Comparison of ENCODE assay signal across 40 mouse cellular contexts in genomic region chr2:180300252-180300651, GRCm38 (mm10). TPM values are rescaled to one million over a fixed set of nuclear protein-coding genes. Genes with fewer than 3 reads are reported as not detected.
DNase-seq lines count a peak whose midpoint lies in the region; ATAC-seq and TF ChIP-seq lines count a peak whose summit lies in the region.
"Had no signal": no experiment of that assay in that cellular context is flagged by ENCODE, and none has a peak within 500 bp of the region (broad histone marks: within the 10 kb centered on the region; RNA-seq: fewer than 3 reads in every experiment).

No protein-coding gene starts in this region.

- H3K9me3 ChIP-seq in liver, embryonic 13.5 days (replicated peaks), result no peaks in the 10 kb centered on the region
- no peaks in the 10 kb centered on the region for H3K9me3 ChIP-seq in stomach, embryonic 14.5 days (ENCODE audit: control insufficient read depth, low read depth, low read length)
- H3K9me3 ChIP-seq in stomach, postnatal 0 days (ENCODE audit: control insufficient read depth, low read length), result no peaks in the 10 kb centered on the region
- no peaks in the 10 kb centered on the region for H3K9me3 ChIP-seq in intestine, embryonic 16.5 days (ENCODE audit: control insufficient read depth, low read length)
- H3K9me3 ChIP-seq in forebrain, embryonic 12.5 days, result no peaks in the 10 kb centered on the region
- H3K9me3 ChIP-seq: forebrain, embryonic 10.5 days; G1E; hindbrain, embryonic 10.5 days; limb, embryonic 12.5 days; midbrain, embryonic 13.5 days had no signal

- no peak overlapping the region for H3K4me3 ChIP-seq in liver, embryonic 13.5 days (replicated peaks)
- no peak overlapping the region for H3K4me3 ChIP-seq in stomach, embryonic 14.5 days (ENCODE audit: low read depth, low read length)
- no peak overlapping the region for H3K4me3 ChIP-seq in stomach, postnatal 0 days (ENCODE audit: low read depth, low read length)
- no peak overlapping the region for H3K4me3 ChIP-seq in intestine, embryonic 16.5 days (ENCODE audit: low read length)
- no peak overlapping the region for H3K4me3 ChIP-seq in forebrain, embryonic 12.5 days (replicated peaks)
- H3K4me3 ChIP-seq: embryonic facial prominence, embryonic 13.5 days; forebrain, embryonic 10.5 days; heart, adult 2 months; hindbrain, embryonic 10.5 days; layer of hippocampus, adult 2 months; left cerebral cortex, adult 2 months; limb, embryonic 12.5 days; megakaryocyte, embryonic 14.5 days; midbrain, embryonic 13.5 days had no signal

- no peak for TF ChIP-seq CTCF in stomach, postnatal 0 days (IDR thresholded peaks at IDR 0.05; ENCODE audit: low read depth)

- no peak overlapping the region for H3K9ac ChIP-seq in liver, embryonic 13.5 days
- H3K9ac ChIP-seq in stomach, embryonic 14.5 days (replicated peaks; ENCODE audit: low read depth, low read length), result no peak overlapping the region
- no peak overlapping the region for H3K9ac ChIP-seq in stomach, postnatal 0 days (ENCODE audit: low read length)
- no peak overlapping the region for H3K9ac ChIP-seq in intestine, embryonic 16.5 days (ENCODE audit: low read depth, low read length)
- no peak overlapping the region for H3K9ac ChIP-seq in forebrain, embryonic 12.5 days
- H3K9ac ChIP-seq: embryonic facial prominence, embryonic 13.5 days; limb, embryonic 12.5 days; liver, postnatal 0 days; midbrain, embryonic 13.5 days had no signal

- no peaks in the 10 kb centered on the region for H3K27me3 ChIP-seq in liver, embryonic 13.5 days
- H3K27me3 ChIP-seq in stomach, embryonic 14.5 days (ENCODE audit: control insufficient read depth, insufficient read depth, low read length), result no peaks in the 10 kb centered on the region
- H3K27me3 ChIP-seq in stomach, postnatal 0 days (ENCODE audit: control insufficient read depth, insufficient read depth, low read length), result no peaks in the 10 kb centered on the region
- no peaks in the 10 kb centered on the region for H3K27me3 ChIP-seq in intestine, embryonic 16.5 days (replicated peaks; ENCODE audit: control insufficient read depth, insufficient read depth, low read length)
- H3K27me3 ChIP-seq in forebrain, embryonic 12.5 days, result no peaks in the 10 kb centered on the region
- H3K27me3 ChIP-seq: embryonic facial prominence, embryonic 13.5 days; midbrain, embryonic 13.5 days had no signal

- no peak for TF ChIP-seq EP300 in stomach, postnatal 0 days (optimal IDR thresholded peaks at IDR 0.05)

- no peak overlapping the region for H3K4me2 ChIP-seq in liver, embryonic 13.5 days
- H3K4me2 ChIP-seq in stomach, embryonic 14.5 days (replicated peaks; ENCODE audit: low read depth, low read length), result no peak overlapping the region
- H3K4me2 ChIP-seq in stomach, postnatal 0 days (replicated peaks; ENCODE audit: low read depth), result no peak overlapping the region
- no peak overlapping the region for H3K4me2 ChIP-seq in intestine, embryonic 16.5 days (ENCODE audit: low read depth, low read length)
- no peak overlapping the region for H3K4me2 ChIP-seq in forebrain, embryonic 12.5 days
- H3K4me2 ChIP-seq: embryonic facial prominence, embryonic 13.5 days; limb, embryonic 12.5 days; liver, embryonic 11.5 days; midbrain, embryonic 13.5 days had no signal

- peaks cover 16% of the 10 kb centered on the region for H3K4me1 ChIP-seq in liver, embryonic 13.5 days (replicated peaks)
- H3K4me1 ChIP-seq in stomach, embryonic 14.5 days (ENCODE audit: control insufficient read depth, insufficient read depth, low read length), result no peaks in the 10 kb centered on the region
- no peaks in the 10 kb centered on the region for H3K4me1 ChIP-seq in stomach, postnatal 0 days (replicated peaks; ENCODE audit: control insufficient read depth, insufficient read depth)
- peaks cover 25% of the 10 kb centered on the region for H3K4me1 ChIP-seq in intestine, embryonic 16.5 days (ENCODE audit: control insufficient read depth, insufficient read depth, low read length)
- H3K4me1 ChIP-seq in forebrain, embryonic 12.5 days, result no peaks in the 10 kb centered on the region
- H3K4me1 ChIP-seq: embryonic facial prominence, embryonic 13.5 days; forebrain, embryonic 10.5 days; hindbrain, embryonic 10.5 days; limb, embryonic 12.5 days; midbrain, embryonic 13.5 days had no signal

- DNase-seq in liver, embryonic 13.5 days, result no peak
- DNase-seq in liver, result no peak
- no peak for DNase-seq in stomach, postnatal 0 days (ENCODE audit: low spot score)
- DNase-seq in adrenal gland, adult 2 months, result no peak
- DNase-seq: adrenal gland, postnatal 25 days; B cell, adult 2 months; cerebellum, adult 18-20 months; cerebellum, postnatal 10 days; heart, adult 2 months; heart, postnatal 14 days; kidney, adult 18-20 months; kidney, postnatal 36 days; liver, postnatal 0 days; lung, postnatal 4 days; thymus, adult 18-20 months; thymus, postnatal 25 days had no signal

- peak; percentile 10; the same call in 1 of the 2 replicates for ATAC-seq in liver, embryonic 13.5 days (ENCODE audit: low read depth)
- ATAC-seq in stomach, embryonic 14.5 days (ENCODE audit: insufficient number of reproducible peaks, insufficient read depth, low FRiP score, low read depth), result 0 out of 2 replicates have a peak, but pooled peaks have one; percentile 8
- no peak for ATAC-seq in stomach, postnatal 0 days (ENCODE audit: low FRiP score, low TSS enrichment)
- ATAC-seq in intestine, embryonic 16.5 days, result peak; percentile 45
- ATAC-seq in forebrain, embryonic 12.5 days (ENCODE audit: low FRiP score), result no peak
- ATAC-seq: forebrain, embryonic 16.5 days; hindbrain, embryonic 16.5 days; liver, postnatal 0 days; midbrain, embryonic 13.5 days; Patski had no signal

- WGBS in liver, embryonic 13.5 days (ENCODE audit: insufficient replicate concordance), result 33% methylated on average over 2 of the region's 2 CpGs
- 33% methylated on average over 2 of the region's 2 CpGs for WGBS in stomach, embryonic 14.5 days
- WGBS in stomach, postnatal 0 days, result 28% methylated on average over 2 of the region's 2 CpGs
- WGBS in intestine, embryonic 16.5 days, result 44% methylated on average over 2 of the region's 2 CpGs
- WGBS in forebrain, embryonic 12.5 days, result 84% methylated on average over 2 of the region's 2 CpGs

- H3K36me3 ChIP-seq in liver, embryonic 13.5 days, result no peaks in the 10 kb centered on the region
- no peaks in the 10 kb centered on the region for H3K36me3 ChIP-seq in stomach, embryonic 14.5 days (ENCODE audit: control insufficient read depth, insufficient read depth, low read length)
- no peaks in the 10 kb centered on the region for H3K36me3 ChIP-seq in stomach, postnatal 0 days (ENCODE audit: control insufficient read depth, insufficient read depth, low read length)
- no peaks in the 10 kb centered on the region for H3K36me3 ChIP-seq in intestine, embryonic 16.5 days (ENCODE audit: control insufficient read depth, insufficient read depth, low read length)
- no peaks in the 10 kb centered on the region for H3K36me3 ChIP-seq in forebrain, embryonic 12.5 days (replicated peaks)
- H3K36me3 ChIP-seq: embryonic facial prominence, embryonic 13.5 days; forebrain, embryonic 10.5 days; G1E; hindbrain, embryonic 10.5 days; limb, embryonic 12.5 days; midbrain, embryonic 13.5 days had no signal

- H3K27ac ChIP-seq in liver, embryonic 13.5 days, result no peak overlapping the region
- H3K27ac ChIP-seq in stomach, embryonic 14.5 days (ENCODE audit: low read length), result no peak overlapping the region; the same call in 1 of the 2 replicates
- H3K27ac ChIP-seq in stomach, postnatal 0 days (replicated peaks), result no peak overlapping the region
- peak overlapping the region; percentile 48 for H3K27ac ChIP-seq in intestine, embryonic 16.5 days (ENCODE audit: low read length)
- H3K27ac ChIP-seq in forebrain, embryonic 12.5 days, result no peak overlapping the region
- H3K27ac ChIP-seq: embryonic facial prominence, embryonic 13.5 days; forebrain, embryonic 10.5 days; heart, adult 2 months; hindbrain, embryonic 10.5 days; layer of hippocampus, adult 2 months; left cerebral cortex, adult 2 months; limb, embryonic 12.5 days; midbrain, embryonic 13.5 days had no signal

RNA-seq across cellular contexts. Expression of gene Rbbp8nl, which starts 10.6 kb away (rescaled TPM):
- not detected in 2 replicates for polyA plus RNA-seq in liver, embryonic 13.5 days (2015; fragmentation: Nextera tagmentation; extraction: Ambion mirVana)
- polyA plus RNA-seq in stomach, embryonic 14.5 days (2014; fragmentation: Nextera tagmentation; extraction: Ambion mirVana), result 3.1 TPM in 2 replicates
- 1.2 and 1.8 TPM in 2 replicates for polyA plus RNA-seq in stomach, postnatal 0 days (2015; fragmentation: Nextera tagmentation; extraction: Ambion mirVana)
- 2.5 TPM in 2 replicates for polyA plus RNA-seq in intestine, embryonic 16.5 days (2015; fragmentation: Nextera tagmentation; extraction: Ambion mirVana)
- total RNA-seq in adrenal gland, adult 2 months (2021), result not detected
- not detected in 2 replicates for polyA plus RNA-seq in adrenal gland, adult 2 months (2012; rRNA removed)
- polyA plus RNA-seq in forebrain, embryonic 12.5 days (2016; fragmentation: Nextera tagmentation; extraction: Ambion mirVana), result 0.10 and 0.13 TPM in 2 replicates
- total RNA-seq: adrenal gland, postnatal 25 days; common myeloid progenitor, adult 5-6 weeks; gastrocnemius, adult 8-10 months; gastrocnemius, postnatal 4 days; heart, adult 2 months; heart, postnatal 14 days; layer of hippocampus, adult 2 months; layer of hippocampus, postnatal 14 days; left cerebral cortex, adult 2 months; left cerebral cortex, postnatal 25 days; monocyte, adult 5-6 weeks had no signal
- polyA plus RNA-seq: forebrain, embryonic 16.5 days; G1E; heart, adult 2 months; heart, embryonic 14.5 days; hindbrain, embryonic 16.5 days; liver, postnatal 0 days; midbrain, embryonic 13.5 days; neural tube, embryonic 14.5 days; Patski had no signal

RNA-seq across cellular contexts. Expression of gene Cables2, which starts 27.0 kb away (rescaled TPM):
- 4.2 and 4.4 TPM in 2 replicates for polyA plus RNA-seq in liver, embryonic 13.5 days (2015; fragmentation: Nextera tagmentation; extraction: Ambion mirVana)
- 15.5 and 20.4 TPM in 2 replicates for polyA plus RNA-seq in stomach, embryonic 14.5 days (2014; fragmentation: Nextera tagmentation; extraction: Ambion mirVana)
- 7.5 and 8.5 TPM in 2 replicates for polyA plus RNA-seq in stomach, postnatal 0 days (2015; fragmentation: Nextera tagmentation; extraction: Ambion mirVana)
- 2.8 and 4.8 TPM in 2 replicates for polyA plus RNA-seq in intestine, embryonic 16.5 days (2015; fragmentation: Nextera tagmentation; extraction: Ambion mirVana)
- 10 to 100 TPM; 13.1 to 14.7 TPM for total RNA-seq in adrenal gland, adult 2 months (2021)
- polyA plus RNA-seq in adrenal gland, adult 2 months (2012; rRNA removed), result 19.4 and 28.8 TPM in 2 replicates
- 17.7 and 20.8 TPM in 2 replicates for polyA plus RNA-seq in forebrain, embryonic 12.5 days (2016; fragmentation: Nextera tagmentation; extraction: Ambion mirVana)

RNA-seq across cellular contexts. Expression of gene Gata5, which starts 34.2 kb away (rescaled TPM):
- polyA plus RNA-seq in liver, embryonic 13.5 days (2015; fragmentation: Nextera tagmentation; extraction: Ambion mirVana), result 0.76 and 0.90 TPM in 2 replicates
- 4.9 and 5.4 TPM in 2 replicates for polyA plus RNA-seq in stomach, embryonic 14.5 days (2014; fragmentation: Nextera tagmentation; extraction: Ambion mirVana)
- 5.9 and 6.6 TPM in 2 replicates for polyA plus RNA-seq in stomach, postnatal 0 days (2015; fragmentation: Nextera tagmentation; extraction: Ambion mirVana)
- polyA plus RNA-seq in intestine, embryonic 16.5 days (2015; fragmentation: Nextera tagmentation; extraction: Ambion mirVana), result 10.3 and 11.6 TPM in 2 replicates
- under 1 TPM; 0.09 to 0.28 TPM for total RNA-seq in adrenal gland, adult 2 months (2021)
- polyA plus RNA-seq in adrenal gland, adult 2 months (2012; rRNA removed), result 0.25 and 0.31 TPM in 2 replicates
- not detected in 2 replicates for polyA plus RNA-seq in forebrain, embryonic 12.5 days (2016; fragmentation: Nextera tagmentation; extraction: Ambion mirVana)
- total RNA-seq: adrenal gland, postnatal 25 days; common myeloid progenitor, adult 5-6 weeks; gastrocnemius, adult 8-10 months; layer of hippocampus, adult 2 months; layer of hippocampus, postnatal 14 days; left cerebral cortex, adult 2 months; left cerebral cortex, postnatal 25 days; monocyte, adult 5-6 weeks had no signal
- polyA plus RNA-seq: embryonic facial prominence, embryonic 13.5 days; forebrain, embryonic 10.5 days; forebrain, embryonic 16.5 days; G1E; hindbrain, embryonic 16.5 days; midbrain, embryonic 13.5 days; neural tube, embryonic 14.5 days; Patski had no signal

RNA-seq across cellular contexts. Expression of gene Rps21, which starts 43.1 kb away (rescaled TPM):
- 525 and 552 TPM in 2 replicates for polyA plus RNA-seq in liver, embryonic 13.5 days (2015; fragmentation: Nextera tagmentation; extraction: Ambion mirVana)
- polyA plus RNA-seq in stomach, embryonic 14.5 days (2014; fragmentation: Nextera tagmentation; extraction: Ambion mirVana), result 734 and 745 TPM in 2 replicates
- 604 and 680 TPM in 2 replicates for polyA plus RNA-seq in stomach, postnatal 0 days (2015; fragmentation: Nextera tagmentation; extraction: Ambion mirVana)
- polyA plus RNA-seq in intestine, embryonic 16.5 days (2015; fragmentation: Nextera tagmentation; extraction: Ambion mirVana), result 471 and 487 TPM in 2 replicates
- 100 to 1,000 TPM; 380 to 873 TPM for total RNA-seq in adrenal gland, adult 2 months (2021)
- 1,054 and 1,398 TPM in 2 replicates for polyA plus RNA-seq in adrenal gland, adult 2 months (2012; rRNA removed)
- 464 and 488 TPM in 2 replicates for polyA plus RNA-seq in forebrain, embryonic 12.5 days (2016; fragmentation: Nextera tagmentation; extraction: Ambion mirVana)

Comparison
In these comparisons a context has a peak if more than half of its experiments do, and no peak if none do; other contexts are left out.
1. ATAC-seq: peak in liver, embryonic 13.5 days (single experiment), stomach, embryonic 14.5 days (single experiment) and intestine, embryonic 16.5 days (single experiment); none in stomach, postnatal 0 days (single experiment) and forebrain, embryonic 12.5 days (single experiment).